Mouse (Mus musculus) ZHBTc4 (cell line): ENCODE data around the gene Wipf1.
A peak's percentile ranks its signal among the peaks of the same experiment; 100 is the strongest.
"Not testable (repeated sequence)": the region's sequence is repeated elsewhere in the genome, so short reads cannot be mapped to it uniquely, and the experiment has no call there.

Experiments used
- DNase-seq: peaks from one replicate; pipeline ENCODE4 v3.0.0-alpha.2; 2011; ENCODE audit warnings: low read depth, low spot score

Gene Wipf1

DNA sequence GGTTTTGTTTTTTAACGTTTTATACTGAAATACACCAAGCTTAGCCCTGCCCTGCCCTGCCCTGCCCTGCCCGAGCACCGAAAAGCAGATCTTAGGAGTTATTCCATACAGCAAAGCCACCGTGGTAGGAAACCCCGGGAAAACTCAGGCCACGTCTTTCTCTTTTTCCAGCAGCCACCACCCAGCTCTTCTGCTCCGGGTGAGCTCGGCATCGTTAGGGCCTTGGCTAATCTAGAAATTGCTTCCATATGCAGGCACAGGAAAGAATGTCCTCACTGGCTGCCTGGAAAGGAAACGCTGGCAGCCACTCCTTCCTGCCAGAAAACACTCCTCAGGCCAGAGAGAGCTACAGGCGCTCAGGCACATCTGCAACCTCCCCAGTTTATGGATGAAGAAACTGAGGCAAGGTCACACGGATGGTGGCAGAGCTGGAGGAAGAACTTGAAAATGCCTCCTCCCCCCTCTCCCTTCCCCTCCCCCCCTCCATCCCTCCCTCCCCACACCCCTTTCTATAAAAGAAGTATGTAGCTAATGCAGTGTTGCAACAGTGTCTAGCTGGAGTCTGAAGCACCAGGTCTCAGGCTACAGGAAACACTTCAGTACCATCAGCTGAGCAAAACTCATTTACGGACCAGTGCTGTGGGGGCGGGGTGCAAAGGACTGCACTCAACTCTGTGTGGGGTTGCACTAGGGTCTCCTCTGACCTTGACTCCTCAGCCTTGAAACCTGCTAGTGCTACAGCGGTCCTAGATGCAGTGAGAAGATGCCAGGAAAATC is 20.1 kb downstream of the Wipf1 start:
- no peak for DNase-seq

DNA sequence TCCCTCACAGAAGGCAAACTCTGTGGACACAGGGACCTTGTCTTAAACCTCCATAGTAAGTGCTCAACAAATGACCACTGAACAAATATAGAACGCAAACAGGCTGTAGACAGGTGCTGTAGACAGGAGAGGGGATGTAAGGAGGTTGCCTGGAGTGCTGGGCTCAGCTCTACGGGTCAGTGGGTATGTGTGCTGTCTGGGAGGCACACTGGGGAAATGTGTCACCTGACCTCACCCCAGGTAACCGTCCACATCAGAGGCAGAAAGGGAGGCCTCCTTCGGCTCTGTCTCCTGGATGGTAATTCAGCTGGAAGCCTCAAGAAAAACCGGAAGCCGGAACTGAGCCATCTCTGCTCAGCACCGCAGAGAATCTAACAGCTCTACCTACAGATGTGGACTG is 21.6 kb downstream of the Wipf1 start:
- DNase-seq = no peak

DNA sequence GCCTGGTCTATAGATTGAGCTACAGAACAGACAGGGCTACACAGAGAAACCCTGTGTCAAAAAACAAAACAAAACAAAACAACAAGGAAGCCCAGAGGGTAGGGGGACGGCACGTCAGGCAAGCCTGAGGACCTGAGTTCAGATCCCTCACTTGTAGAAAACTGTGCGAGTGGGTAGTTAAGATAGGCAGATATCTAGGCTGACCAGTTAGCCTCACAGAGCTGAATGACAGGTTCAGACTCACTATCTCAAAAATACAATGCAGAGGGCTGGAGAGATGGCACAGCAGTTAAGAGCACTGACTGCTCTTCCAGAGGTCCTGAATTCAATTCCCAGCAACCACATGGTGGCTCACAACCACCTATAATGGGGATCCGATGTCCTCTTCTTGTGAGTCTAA is 23.2 kb downstream of the Wipf1 start:
- DNase-seq = not testable (repeated sequence)

DNA sequence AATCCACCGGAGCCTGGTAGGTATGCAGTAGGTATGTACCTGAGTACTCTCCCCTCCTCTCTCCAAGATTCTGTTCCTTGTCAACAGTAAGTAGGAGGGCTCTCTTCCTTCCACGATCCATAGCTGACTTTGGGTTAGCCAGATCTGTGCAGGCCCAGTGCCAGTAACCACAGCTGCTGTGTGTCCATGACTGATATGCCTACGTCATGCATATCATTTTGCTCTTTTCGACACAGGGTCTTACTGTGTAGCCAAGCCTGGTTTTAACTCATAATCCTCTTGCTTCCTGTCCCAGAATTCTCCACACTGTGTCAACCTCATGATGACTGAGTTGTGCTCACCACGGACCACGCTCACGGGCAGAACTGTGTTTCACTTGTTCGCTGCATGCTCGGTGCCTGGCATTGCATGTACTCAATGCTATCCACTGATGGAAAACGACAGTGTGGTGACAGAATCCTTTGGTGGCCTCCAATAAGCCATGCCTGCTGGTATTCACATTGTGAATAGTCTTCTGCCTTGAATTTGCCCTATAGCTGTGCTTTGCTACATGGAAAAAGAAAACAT is 26.6 kb downstream of the Wipf1 start:
- no peak for DNase-seq

DNA sequence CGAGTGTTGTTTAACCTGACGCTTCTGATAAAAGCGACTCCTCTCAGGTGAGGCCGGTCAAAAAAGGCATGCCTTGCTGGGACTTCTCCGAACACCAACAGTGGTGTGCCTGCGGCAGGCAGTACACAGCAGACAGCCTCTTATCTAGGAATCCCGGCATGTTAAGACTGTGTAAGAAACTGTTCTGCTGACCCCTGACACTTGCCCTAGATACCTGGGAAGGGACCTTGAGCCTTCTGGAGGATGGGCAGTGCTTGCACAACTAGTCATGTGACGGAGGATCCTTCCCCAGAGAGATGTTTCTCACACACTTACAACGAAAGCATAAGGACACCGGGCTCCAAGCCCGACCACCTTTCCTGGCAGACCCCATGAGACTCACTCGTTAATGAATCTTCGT is 28.7 kb downstream of the Wipf1 start:
- DNase-seq = no peak

DNA sequence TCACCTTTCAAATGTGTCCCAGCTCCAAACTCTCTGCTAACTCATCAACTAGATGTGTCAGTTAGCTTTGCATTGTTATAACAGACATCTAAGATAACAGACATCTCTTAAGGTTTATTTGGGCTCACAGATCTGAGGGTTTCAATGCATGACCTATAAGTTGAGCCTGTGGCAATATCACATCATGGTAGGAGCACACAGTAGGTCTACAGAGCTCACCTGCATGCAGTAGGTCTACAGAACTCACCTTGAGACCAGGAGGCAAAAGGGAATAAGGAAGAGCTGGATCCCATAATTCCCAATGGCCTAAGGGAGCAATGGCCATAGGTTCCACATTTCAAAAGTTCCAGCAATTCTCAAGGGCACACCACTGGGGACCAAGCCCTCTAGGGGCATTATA is 31.2 kb downstream of the Wipf1 start:
- DNase-seq = no peak

DNA sequence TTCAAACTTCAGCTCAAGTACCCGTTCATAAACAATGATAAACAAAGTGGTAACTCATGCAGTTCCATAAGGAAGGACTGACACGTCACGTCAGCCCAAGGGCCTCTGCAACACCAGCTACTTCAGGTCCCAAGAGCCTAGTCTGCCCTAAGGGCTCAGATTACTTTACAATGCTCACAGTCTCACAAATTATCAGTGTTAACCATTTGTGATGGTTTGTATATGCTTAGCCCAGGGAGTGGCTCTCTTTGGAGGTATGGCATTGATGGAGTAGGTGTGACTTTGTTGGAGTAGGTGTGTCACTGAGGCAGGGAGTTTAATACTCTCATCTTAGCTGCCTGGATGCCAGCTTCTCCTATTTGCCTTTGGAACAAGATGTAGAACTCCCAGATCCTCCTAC is 32.0 kb downstream of the Wipf1 start:
- DNase-seq = no peak

DNA sequence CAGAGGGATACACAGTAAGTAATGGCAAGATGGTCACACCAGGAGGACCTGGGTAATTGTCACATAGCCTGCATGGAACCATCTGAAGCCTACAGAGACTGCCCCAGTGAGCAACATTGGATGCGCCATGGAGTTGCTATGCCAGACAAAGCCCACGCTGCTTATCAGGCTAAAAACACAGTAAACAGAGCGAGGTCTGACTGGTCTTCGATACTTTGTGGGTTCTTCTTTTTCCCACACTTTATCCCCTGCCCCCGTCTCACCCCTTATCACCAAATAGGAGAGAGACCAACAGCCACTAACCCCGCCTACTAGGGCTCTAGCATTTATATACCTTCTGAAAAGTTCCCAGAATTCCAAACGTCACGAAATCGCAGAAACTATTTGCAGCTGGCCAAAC is 32.6 kb downstream of the Wipf1 start:
- no peak for DNase-seq

DNA sequence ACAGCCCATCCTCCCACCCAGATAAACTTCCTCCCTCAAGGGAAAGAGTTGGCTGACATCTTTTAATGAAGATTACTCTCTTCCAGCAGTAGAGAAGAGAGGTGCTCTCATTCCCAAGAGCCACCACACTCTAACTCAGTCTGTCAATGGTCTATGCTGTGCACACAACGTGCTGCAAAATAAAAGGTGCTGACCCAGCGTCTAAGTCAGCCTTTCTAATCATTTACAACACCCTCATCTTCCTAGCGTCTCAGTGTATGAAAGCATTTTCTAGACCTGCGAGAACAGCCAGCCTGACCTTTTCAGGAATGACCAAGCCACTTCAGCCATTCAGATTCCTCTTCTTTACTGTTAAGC is 33.2 kb downstream of the Wipf1 start:
- no peak for DNase-seq

DNA sequence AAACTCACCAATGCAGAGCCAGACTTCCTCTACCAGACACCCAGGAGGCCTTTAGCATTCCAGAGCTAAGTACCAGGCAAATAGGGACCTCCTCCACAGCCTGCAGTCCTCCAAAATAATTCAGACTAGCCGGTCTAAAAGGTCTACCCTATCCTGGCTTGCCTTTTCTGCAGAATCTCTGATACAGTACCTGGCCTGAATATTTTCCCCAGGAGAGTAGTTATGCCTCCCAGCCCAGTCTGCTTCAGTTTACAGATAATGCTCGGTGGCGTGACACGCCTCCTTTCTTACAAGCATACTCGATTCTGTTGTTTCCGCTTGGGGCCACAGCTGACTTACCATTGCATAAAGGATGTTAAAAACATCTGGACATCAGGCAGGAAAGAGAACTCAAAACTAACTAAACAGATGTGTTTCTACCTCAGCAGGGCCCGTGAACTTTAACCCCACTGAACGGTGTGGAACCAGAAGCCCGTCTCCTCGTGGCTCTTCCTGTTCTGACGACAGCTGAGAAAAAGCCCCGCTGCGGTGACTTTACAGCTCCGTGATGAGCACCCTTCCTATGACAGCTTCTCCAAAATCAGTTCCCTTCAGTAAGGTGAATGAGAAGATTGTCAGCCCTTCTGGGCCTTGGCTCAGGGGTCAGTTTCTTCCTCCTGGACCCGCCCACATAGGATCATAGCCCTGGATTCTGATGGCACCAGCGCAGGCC is 33.8 kb downstream of the Wipf1 start:
- DNase-seq = no peak

DNA sequence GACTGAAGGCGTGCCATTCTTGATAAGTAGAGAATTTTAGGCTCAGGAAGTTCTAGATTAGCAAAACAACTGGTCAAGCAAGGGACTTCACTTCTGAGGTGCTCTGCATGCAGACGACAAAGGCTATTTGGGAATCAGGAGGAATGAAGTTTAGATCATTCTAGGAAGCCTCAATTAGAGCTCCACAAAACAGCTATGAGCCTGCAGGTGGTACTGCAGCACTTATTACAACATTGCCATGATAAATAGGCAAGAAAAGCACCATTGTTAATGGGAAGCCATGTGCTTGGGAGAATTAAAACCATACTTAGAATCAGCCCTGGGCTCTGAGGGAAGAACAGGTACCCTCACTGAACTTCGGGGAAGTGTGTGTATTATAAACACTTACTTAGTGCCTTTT is 36.0 kb downstream of the Wipf1 start:
- no peak for DNase-seq

DNA sequence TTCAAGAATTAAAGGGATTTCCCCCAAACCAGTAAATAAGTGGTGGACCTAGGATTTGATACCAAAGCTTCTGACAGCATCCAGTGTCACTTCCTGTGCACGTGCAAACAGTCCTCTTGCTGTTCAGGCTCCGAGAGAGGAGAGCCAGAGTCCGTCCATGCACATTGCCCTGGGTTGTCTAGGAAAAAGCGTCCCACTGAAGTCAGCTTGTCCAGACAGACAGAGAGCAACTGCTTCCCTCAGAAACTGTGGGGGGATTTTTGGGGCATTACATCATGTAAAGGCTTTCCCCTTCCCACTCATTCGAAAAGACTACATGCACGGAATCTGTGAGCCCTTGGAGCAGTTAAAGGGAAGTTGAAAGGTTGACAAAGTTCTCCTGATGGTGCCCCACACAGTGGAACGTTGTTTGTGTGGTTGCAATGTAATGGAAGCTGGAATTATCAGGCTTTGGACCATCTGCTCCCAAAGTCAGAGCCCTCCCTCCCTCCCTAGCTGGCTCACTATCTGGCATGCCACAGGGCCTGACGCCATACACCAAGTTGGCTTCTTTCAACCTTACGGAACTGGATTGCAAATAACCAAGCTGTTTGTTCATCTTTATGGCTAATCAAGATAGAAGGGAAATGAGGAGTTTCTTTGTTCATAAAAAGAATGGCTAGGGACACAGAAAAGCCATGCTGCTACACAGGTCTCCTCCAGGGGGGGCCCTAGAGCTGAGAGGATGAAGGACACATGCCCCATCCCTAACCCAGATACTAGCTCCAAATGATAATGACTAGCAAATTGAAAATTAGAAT is 37.9 kb downstream of the Wipf1 start:
- peak; percentile 63 for DNase-seq

DNA sequence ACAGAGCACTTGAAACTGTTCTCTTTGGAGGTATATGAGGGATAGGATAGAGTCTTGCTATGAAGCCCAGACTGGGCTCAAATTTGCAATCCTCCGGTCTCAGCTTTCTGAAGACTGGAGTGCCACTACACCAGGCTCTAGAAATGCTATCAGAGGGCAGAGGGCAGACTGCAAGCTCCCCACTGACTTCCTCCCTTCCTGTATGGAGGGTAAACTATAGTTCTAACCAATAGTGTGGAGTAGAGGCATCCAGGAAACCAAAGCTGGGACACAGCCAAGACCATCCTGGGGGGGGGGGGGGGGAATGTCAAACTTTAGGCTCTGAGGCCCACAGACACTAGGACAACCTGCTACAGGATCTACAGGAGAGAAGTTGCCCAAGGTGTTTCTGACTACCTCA is 39.1 kb downstream of the Wipf1 start:
- no peak for DNase-seq

DNA sequence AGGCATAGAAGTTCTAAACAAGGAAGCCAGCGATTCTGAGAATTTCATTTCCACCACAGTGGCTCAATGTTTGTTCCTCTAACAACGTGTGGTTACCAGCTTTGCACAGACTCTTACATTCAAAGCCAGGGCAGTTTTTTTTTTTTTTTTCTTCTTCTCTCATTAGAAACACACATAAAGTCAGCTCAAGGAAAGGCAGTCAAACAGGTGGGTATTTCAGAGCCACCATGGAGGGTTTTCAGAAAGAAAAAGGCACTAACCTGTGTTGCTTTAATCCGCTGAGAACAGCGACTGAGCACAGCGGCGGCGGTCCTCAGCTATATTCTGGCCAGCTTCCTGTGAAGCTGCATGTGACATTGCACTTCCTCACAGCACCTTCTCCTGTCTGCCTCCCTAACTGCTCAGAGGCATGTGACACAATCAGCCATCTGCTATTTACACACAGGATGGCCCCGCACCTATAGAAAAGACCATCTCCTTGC is 43.4 kb downstream of the Wipf1 start:
- peak; percentile 16 for DNase-seq

DNA sequence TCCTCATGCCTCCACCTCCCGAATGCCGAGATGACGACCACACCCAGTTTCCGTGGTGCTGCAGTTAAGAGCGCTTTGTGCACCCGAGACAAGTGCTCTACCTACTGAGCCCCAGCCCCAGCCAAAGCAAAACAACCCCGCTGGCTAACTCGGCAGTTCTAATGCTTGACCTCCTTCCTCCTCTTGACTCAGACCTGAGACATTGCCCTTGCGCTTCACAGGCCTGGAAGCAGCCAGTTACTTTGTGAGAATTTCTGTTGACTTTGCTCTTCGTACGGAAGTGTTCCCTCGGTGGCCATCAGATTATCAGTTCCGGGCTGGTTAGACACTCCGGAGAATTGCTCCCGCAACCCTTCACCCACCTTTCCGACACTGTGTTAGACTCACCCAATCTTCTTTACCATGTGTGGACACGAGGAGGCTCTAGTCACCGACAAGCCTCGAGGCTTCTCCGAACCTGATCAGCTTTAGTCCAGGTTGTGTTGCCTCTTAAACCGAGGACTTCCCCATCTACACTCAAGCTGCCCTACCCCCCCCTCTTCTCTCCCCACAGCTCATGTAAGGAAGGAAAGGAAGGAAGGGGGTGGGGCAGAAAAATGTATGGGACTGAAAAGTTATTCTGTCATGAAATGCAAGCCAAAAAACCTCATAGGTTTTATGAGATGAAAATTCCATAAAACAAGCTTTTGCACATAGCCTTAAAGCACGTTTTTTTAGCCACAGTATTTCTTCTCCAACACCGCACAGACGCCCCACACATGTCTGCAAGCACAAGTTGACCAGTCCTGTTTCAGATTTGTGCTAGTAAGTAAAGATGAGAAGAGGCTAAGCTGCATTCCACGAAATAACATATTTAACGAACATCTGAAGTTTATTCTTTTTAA is 44.1 kb downstream of the Wipf1 start:
- peak; percentile 91 for DNase-seq

DNA sequence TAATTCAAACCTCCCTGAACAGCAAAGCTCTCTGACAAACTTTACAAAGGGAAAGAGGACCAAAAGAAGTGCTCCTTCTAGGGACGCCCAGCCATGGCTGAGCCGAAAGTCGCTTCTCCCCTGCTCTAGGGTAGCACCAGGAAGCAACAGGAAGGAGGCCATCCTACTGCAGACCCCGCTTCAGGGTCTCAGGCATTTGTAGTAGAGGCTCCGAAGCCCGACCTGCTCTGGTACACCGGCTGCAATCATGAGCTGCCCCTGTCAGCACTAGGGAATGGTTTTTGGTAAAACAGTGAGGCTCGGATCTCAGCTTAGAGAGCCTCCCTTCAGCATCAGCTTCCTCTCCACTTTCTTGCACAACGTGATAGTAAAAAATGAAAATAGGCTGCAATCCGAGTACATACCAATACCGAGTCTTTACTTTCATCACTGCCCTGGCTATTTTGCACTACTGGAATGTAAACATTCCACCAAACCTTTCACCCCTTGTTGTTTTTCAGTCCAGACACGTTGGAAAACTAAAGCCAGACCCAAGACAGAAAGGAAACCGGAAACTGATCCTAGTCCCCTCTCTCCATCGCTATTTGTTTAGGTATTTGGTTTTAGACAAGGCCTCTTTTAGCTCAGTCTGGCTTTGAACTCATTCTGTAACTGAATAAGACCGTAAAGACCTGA is 44.8 kb downstream of the Wipf1 start:
- DNase-seq = no peak

DNA sequence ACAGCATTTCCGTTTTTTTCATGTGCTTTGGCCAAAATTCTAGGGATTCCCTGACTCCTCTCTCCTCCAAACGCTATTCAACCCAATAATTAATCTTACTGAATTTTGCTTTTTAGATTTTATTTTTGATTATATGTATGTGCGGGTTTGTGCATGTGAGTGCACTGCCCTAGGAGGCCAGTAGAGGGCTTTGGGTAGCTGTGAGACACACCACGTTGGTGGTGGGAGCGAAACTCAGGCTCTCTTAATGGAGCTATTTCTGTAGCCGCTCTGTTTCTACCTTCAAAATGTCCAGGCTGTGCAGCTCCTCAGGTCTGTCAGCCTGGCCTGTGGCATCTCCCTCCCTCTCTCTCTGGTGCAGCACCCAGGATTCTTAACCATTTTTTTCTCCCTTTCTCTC is 50.7 kb downstream of the Wipf1 start:
- DNase-seq = peak; percentile 41

DNA sequence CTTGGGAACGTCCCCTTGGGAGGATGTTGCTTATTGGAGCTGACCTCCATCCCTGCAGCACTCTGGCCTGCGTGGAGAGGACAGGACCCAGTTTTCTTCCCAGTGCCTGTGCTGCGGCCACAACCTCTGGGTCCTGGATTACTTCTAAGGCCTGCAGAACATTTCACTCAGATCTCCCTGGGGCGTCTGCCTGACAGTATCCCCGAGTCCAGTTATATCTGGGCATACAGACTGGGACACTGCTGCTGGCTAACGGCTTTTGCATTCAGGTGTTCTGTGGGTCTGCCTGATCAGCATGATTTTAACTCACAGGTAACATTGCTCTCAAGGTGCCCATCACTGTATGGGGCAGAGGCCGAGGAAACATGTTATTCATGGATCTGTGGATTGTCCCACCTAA is 52.0 kb downstream of the Wipf1 start:
- no peak for DNase-seq

DNA sequence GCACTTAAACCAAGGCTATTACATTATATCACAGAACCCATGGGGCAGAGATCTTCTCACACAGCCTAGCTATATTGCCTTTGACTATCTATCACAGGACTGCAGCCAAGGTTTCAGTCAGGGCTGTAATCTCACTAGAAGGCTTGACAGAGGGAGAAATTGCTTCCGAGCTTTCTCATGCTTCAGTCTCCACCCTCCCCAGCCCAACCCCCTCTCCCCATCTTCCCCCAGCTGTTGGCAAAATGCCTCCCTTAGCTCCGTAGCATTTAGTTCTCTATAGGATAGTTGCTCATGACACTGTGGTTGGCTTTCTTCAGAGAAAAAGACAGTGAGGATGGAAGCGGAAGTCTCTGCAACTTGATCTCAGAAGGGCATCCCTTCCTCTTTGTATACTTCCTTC is 54.0 kb downstream of the Wipf1 start:
- DNase-seq = no peak

DNA sequence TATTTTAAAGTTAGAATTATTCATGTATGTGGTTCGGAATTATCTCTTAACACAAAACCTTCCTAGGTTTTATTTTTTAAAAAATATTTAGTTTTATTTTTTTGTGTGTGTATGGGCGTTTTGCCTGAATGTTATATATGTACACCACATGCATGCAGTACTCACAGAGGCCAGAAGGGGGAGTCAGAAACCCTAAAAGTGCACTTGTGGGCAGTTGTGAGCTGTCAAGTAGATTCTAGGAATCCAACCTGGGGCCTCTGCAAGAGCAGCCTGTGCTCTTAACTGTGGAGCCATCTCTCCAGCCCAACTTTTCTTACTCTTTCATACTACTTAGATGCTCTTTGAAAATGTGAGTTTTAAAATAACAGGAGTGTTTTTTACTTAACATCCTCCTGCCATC is 57.4 kb downstream of the Wipf1 start:
- peak; percentile 74 for DNase-seq
